Mouse (Mus musculus) hindbrain, embryonic 14.5 days (tissue): Measurements from ENCODE around the gene Samhd1. TPM values are rescaled to one million over a fixed set of nuclear protein-coding genes. Genes with fewer than 3 reads are reported as not detected.

ENCODE experiments used
- ATAC-seq: fragments of 200-750 bp; cut with Nextera tagmentation; 2 replicates; pipeline ENCODE4 v1.8.0; 2017; ENCODE audit warnings: moderate number of reproducible peaks, mild to moderate bottlenecking, moderate TSS enrichment, moderate library complexity; ENCODE audit not compliant: low FRiP score
- DNase-seq: peaks from one replicate; pipeline ENCODE4 v3.0.0-alpha.2; 2015; ENCODE audit warnings: low spot score
- H3K27ac ChIP-seq: fragments of 300-500 bp; sonication (generic); 2 replicates; pipeline ENCODE4 v1.5.1; 2014; ENCODE audit warnings: mild to moderate bottlenecking, moderate library complexity
- H3K27me3 ChIP-seq: fragments of 300-500 bp; sonication (generic); 2 replicates; pipeline ENCODE4 v1.6.1; 2014; ENCODE audit warnings: mild to moderate bottlenecking, low read length, mixed read lengths; ENCODE audit not compliant: control insufficient read depth, insufficient read depth
- H3K36me3 ChIP-seq: fragments of 300-500 bp; sonication (generic); replicated peaks from 2 replicates; pipeline ENCODE4 v1.6.1; 2014; ENCODE audit not compliant: control insufficient read depth, insufficient read depth
- H3K4me1 ChIP-seq: fragments of 300-500 bp; sonication (generic); replicated peaks from 2 replicates; pipeline ENCODE4 v1.6.1; 2014; ENCODE audit warnings: antibody characterized with exemption, low read length, mixed read lengths; ENCODE audit not compliant: control insufficient read depth, insufficient read depth
- H3K4me2 ChIP-seq: fragments of 300-500 bp; sonication (generic); replicated peaks from 2 replicates; pipeline ENCODE4 v1.6.1; 2014; ENCODE audit warnings: mild to moderate bottlenecking, moderate library complexity
- H3K4me3 ChIP-seq: fragments of 300-500 bp; sonication (generic); replicated peaks from 2 replicates; pipeline ENCODE4 v1.5.1; 2014; ENCODE audit warnings: mild to moderate bottlenecking, low read length
- H3K9ac ChIP-seq: fragments of 300-500 bp; sonication (generic); 2 replicates; pipeline ENCODE4 v1.6.1; 2014
- H3K9me3 ChIP-seq: fragments of 300-500 bp; sonication (generic); 2 replicates; pipeline ENCODE4 v1.6.1; 2016; ENCODE audit warnings: low read length; ENCODE audit not compliant: control insufficient read depth
- WGBS: fragments of 180-500 bp; shearing (Covaris S2); extraction: QIAGEN DNeasy Blood & Tissue Kit; methylation state at CpG from one replicate; pipeline ENCODE4 v1.1.7; 2014; 5-methylcytosine and 5-hydroxymethylcytosine counted together
- polyA plus RNA-seq: library from polyadenylated mRNA; unstranded; fragments of >200 nt; fragmentation: Nextera tagmentation; extraction: Ambion mirVana; gene quantifications from 2 replicates; pipeline ENCODE4 v1.2.1, GENCODE M21; 2014

Gene Samhd1
- polyA plus RNA-seq, 1 experiment from 2014 or later, result 12.2 TPM

DNA sequence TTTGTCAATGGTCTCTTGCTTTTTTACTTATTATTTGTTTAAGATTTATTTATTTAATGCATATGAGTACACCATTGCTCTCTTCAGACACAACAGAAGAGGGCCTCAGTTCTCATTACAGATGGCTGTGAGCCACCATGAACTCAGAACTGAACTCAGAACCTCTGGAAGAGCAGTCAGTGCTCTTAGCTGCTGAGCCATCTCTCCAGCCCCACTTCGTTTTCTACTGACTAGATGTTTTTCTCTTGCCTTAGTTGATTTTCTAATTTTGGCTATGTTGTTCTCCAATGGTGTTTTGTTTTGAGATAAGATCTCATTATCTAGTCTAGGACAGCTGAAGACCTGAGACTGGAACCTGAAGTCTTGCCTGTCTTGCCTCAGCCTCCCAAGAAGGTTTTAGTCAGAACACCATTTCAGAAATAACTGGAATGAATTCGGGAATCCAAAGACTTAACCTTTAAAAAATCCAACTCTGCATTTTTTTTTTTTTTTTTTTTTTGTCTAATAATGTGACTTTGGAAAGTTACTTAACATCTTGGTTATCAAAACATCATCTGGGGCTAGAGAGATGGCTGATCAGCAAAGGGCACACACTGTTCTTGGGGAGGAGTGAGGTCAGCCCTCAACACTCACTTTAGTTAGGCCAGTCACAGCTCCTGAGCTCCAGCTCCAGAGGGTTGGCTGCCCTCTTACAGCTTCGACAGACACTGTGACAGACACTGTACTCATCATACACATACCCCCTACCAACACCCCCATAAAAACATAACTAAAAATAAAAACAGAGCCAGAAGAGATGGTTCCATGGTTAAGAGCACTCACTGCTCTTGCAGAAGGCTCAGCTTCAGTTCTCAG is 2.2 kb downstream of the Samhd1 start:
- Histone ChIP-seq H3K4me2 (no peak overlapping the region), H3K9me3 (no peaks in the 10 kb centered on the region), H3K9ac (no peak overlapping the region), H3K4me3 (no peak overlapping the region), H3K27ac (no peak overlapping the region), H3K36me3 (no peaks in the 10 kb centered on the region), H3K4me1 (0 out of 2 replicates have a peak, but pooled peaks cover 3% of the 10 kb centered on the region), H3K27me3 (no peaks in the 10 kb centered on the region)
- 87% methylated on average over 3 of the region's 3 CpGs for WGBS
- ATAC-seq (no peak), DNase-seq (no peak)

- 88% methylated on average over 1 of the region's 1 CpGs for WGBS
- ATAC-seq, result no peak
- H3K27me3 ChIP-seq, result no peaks in the 10 kb centered on the region
- no peak for DNase-seq
- H3K9me3 ChIP-seq, result no peaks in the 10 kb centered on the region
- no peak overlapping the region for H3K27ac ChIP-seq
- H3K36me3 ChIP-seq, result no peaks in the 10 kb centered on the region
- 0 out of 2 replicates have a peak, but pooled peaks cover 3% of the 10 kb centered on the region for H3K4me1 ChIP-seq
- H3K4me2 ChIP-seq, result no peak overlapping the region
- no peak overlapping the region for H3K4me3 ChIP-seq
- H3K9ac ChIP-seq, result no peak overlapping the region
These were observed 3.0 kb downstream of the Samhd1 start for GRCm38 (mm10) chr2:157132086-157132485.

DNA sequence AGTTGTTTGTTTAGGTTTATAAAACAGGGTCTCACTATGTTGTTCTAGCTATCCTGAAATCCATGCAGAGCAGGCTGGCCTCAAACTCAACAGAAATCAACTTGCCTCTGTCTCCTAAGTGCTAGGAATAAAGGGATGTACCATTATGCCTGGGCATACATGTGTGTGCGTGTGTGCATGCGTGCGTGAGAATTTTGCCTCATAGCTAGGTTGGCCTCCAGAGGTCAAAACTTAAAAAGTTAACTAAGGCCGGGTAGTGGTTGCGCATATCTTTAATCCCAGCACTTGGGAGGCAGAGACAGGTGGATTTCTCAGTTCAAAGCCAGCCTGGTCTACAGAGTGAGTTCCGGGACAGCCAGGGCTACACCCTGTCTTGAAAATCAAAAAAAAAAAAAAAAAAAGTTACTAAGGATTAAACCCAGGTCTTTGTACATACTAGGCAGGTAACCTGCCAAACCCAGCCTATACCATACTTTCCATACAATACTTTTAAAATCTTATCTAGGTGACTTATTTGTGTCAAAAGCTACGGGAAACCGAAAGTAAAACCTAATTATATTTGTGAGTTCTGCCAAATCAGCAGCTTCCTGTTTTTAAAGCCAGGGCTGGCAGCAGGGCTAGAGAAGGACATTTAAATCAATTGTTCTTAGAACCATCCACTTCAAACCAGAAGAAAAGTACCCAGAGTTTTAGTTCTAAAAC is 4.1 kb downstream of the Samhd1 start:
- 90% methylated on average over 8 of the region's 8 CpGs for WGBS
- H3K9me3 ChIP-seq, result no peaks in the 10 kb centered on the region
- no peaks in the 10 kb centered on the region for H3K27me3 ChIP-seq
- H3K4me1 ChIP-seq, result 0 out of 2 replicates have a peak, but pooled peaks cover 3% of the 10 kb centered on the region
- ATAC-seq (no peak), DNase-seq (no peak)
- no peak overlapping the region for H3K4me2 ChIP-seq
- no peak overlapping the region for H3K27ac ChIP-seq
- no peaks in the 10 kb centered on the region for H3K36me3 ChIP-seq
- H3K9ac ChIP-seq, result no peak overlapping the region
- H3K4me3 ChIP-seq, result no peak overlapping the region

DNA sequence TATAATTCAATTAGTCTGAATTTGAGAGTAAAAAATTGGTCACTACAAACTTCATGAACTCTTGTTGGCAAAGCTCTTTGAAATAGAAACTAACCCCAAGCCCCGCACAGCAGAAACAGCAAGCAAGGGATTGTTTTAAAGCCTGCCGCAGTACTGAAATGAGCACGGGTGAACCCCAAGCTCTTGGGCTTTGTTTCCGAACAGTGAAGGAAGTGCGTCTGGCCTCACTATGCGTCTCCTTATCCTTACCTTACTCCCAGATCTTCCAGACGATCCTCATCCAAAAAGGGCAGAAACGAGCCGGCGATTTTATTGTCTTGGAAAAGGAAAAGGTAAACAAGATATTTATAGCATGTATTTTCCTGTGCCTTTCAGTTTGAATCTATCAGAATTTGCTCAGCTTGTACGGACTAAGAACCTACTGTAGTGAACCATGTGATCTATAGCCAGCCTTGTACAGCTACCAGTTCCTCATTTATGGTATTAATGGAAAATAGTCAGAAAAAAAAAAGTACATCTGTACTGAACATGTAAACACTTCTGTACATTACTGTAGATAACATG is 5.4 kb downstream of the Samhd1 start:
- no peak overlapping the region for H3K27ac ChIP-seq
- H3K4me1 ChIP-seq, result no peaks in the 10 kb centered on the region
- H3K27me3 ChIP-seq, result no peaks in the 10 kb centered on the region
- no peak for DNase-seq
- H3K4me2 ChIP-seq, result no peak overlapping the region
- 87% methylated on average over 11 of the region's 11 CpGs for WGBS
- no peak overlapping the region for H3K4me3 ChIP-seq
- H3K9me3 ChIP-seq, result no peaks in the 10 kb centered on the region
- no peak for ATAC-seq
- H3K36me3 ChIP-seq, result no peaks in the 10 kb centered on the region
- H3K9ac ChIP-seq, result no peak overlapping the region

GRCm38 (mm10) chr2:157129096-157129495 is 6.0 kb downstream of the Samhd1 start:
- H3K36me3 ChIP-seq, result no peaks in the 10 kb centered on the region
- no peak overlapping the region for H3K9ac ChIP-seq
- no peaks in the 10 kb centered on the region for H3K27me3 ChIP-seq
- ATAC-seq (no peak), DNase-seq (no peak)
- no peaks in the 10 kb centered on the region for H3K4me1 ChIP-seq
- no peak overlapping the region for H3K27ac ChIP-seq
- no peak overlapping the region for H3K4me3 ChIP-seq
- H3K4me2 ChIP-seq, result no peak overlapping the region
- WGBS, result 96% methylated on average over 4 of the region's 4 CpGs
- no peaks in the 10 kb centered on the region for H3K9me3 ChIP-seq

- Histone ChIP-seq H3K27me3 (no peaks in the 10 kb centered on the region), H3K4me2 (no peak overlapping the region), H3K36me3 (no peaks in the 10 kb centered on the region), H3K4me3 (no peak overlapping the region), H3K4me1 (no peaks in the 10 kb centered on the region), H3K27ac (no peak overlapping the region), H3K9ac (no peak overlapping the region), H3K9me3 (no peaks in the 10 kb centered on the region)
- DNase-seq (no peak), ATAC-seq (no peak)
- WGBS, result 74% methylated on average over 4 of the region's 4 CpGs
These were observed 7.0 kb downstream of the Samhd1 start for GRCm38 (mm10) chr2:157128072-157128471.

GRCm38 (mm10) chr2:157127370-157127769 is 7.7 kb downstream of the Samhd1 start:
- no peaks in the 10 kb centered on the region for H3K4me1 ChIP-seq
- no peak for ATAC-seq
- 93% methylated on average over 3 of the region's 3 CpGs for WGBS
- no peak overlapping the region for H3K9ac ChIP-seq
- no peak overlapping the region for H3K4me2 ChIP-seq
- no peaks in the 10 kb centered on the region for H3K27me3 ChIP-seq
- H3K27ac ChIP-seq, result no peak overlapping the region
- no peak for DNase-seq
- H3K36me3 ChIP-seq, result no peaks in the 10 kb centered on the region
- no peak overlapping the region for H3K4me3 ChIP-seq
- H3K9me3 ChIP-seq, result no peaks in the 10 kb centered on the region

GRCm38 (mm10) chr2:157125246-157125645 is 9.8 kb downstream of the Samhd1 start:
- WGBS, result 87% methylated on average over 3 of the region's 3 CpGs
- Histone ChIP-seq H3K27ac (no peak overlapping the region), H3K9me3 (no peaks in the 10 kb centered on the region), H3K4me2 (no peak overlapping the region), H3K4me3 (no peak overlapping the region), H3K4me1 (no peaks in the 10 kb centered on the region), H3K27me3 (no peaks in the 10 kb centered on the region), H3K36me3 (peaks cover 8% of the 10 kb centered on the region; the same call in 1 of the 2 replicates), H3K9ac (no peak overlapping the region)
- ATAC-seq (no peak), DNase-seq (no peak)

GRCm38 (mm10) chr2:157121766-157122165 is 13.3 kb downstream of the Samhd1 start:
- Histone ChIP-seq H3K27ac (no peak overlapping the region), H3K27me3 (no peaks in the 10 kb centered on the region), H3K4me3 (no peak overlapping the region), H3K9ac (no peak overlapping the region), H3K4me1 (no peaks in the 10 kb centered on the region), H3K9me3 (no peaks in the 10 kb centered on the region), H3K36me3 (peaks cover 14% of the 10 kb centered on the region; the same call in 1 of the 2 replicates), H3K4me2 (no peak overlapping the region)
- WGBS, result 93% methylated on average over 8 of the region's 8 CpGs
- ATAC-seq (no peak), DNase-seq (no peak)
